Mouse (Mus musculus): ENCODE data around the gene Mapkapk2.

Mapkapk2 gene

DNA sequence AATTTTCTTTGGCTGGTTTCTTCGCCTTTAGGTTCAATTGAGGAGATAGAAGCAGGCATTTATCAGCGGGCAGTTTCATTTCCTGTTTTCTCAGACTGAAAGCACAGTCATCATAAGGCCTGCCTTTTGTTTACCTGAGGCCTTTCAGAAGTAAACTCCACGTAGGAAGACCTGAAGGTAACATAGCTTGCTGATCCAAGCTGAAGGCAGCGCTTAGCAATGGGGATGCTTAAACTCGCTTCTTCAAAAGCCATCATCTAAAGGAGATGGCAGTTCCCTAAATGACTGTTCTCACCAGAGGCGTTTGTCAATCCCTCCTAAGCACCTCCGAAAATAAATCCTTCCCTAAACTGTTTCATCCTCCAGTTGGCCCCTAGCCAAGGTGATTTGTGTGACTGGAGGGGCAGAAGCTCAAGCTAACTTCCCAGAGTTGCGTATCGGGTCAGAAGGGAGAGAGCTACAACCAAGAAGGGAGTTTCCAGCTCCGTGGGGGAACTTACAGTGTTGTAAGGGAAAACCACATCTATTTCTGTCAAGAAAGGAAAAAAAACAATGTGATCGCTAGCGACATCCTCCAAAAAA lies 13.0 kb upstream of the Mapkapk2 start:
- no peak for DNase-seq (ENCODE audit: low spot score)

DNA sequence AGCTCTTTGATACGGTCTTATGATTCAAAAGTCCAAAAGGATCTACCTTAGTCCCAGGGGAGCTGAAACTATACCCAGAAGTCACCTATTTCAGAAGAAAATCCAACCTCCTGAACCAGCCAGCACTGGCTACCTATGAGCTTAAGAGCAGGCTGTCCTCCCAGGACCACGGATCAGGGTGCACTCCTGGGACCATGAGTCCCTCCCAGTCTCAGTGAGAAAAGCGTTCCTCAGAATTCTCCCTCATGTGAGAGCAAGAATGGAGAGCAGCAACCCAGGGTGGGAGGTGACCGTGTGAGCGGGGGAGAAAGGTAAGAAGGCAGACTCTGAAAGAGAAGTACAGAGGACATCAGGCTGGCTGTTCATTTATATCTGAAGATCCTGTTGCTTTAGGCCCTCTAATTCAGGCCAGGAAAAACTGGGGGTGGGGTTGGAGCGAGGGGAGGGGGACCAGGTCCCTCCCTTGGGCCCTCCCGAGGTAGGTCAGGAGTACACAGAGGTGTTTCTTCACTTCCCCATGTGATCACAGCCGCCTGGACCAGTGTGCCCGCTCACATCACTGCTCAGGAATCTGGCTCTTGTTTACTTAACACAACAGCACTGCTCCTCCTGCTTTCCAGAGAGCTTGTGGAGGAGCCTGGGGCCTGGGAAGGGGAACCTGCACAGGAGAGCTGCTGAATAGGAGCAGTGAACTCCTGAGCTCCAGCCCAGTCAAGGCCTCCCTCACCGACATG lies 10.1 kb upstream of the Mapkapk2 start:
- DNase-seq (ENCODE audit: low spot score) = no peak

DNA sequence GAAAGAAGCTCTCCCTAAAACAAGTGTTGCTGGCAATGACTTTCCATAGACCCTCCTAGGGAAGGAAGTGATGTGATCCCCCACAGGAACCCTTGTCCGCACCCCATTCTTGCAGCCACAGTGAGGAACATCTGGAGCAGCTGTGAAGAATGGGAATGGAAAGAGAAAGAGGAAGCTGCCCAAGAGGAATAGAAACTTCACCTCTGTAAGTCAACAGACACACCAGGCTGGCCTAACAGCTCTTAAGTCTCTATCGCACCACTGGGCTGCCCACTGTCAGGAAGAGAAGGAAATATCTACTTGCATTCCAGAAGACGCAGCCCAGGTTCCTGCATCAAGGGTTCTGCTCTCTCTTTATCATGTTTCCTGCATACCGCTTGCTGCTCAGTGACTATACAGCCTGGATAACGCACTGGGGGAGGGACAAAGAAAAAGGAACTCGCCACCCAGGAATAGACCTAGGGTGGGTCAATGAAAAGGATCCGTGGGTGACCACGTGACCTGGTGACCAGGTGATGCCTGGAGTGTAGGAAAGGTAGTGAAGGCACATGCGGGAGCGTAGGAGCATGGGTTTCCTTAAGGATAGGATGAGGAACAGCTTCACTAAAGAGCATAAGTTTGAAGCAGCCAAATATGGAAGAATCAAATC lies 6.3 kb upstream of the Mapkapk2 start:
- no peak for DNase-seq (ENCODE audit: low spot score)

DNA sequence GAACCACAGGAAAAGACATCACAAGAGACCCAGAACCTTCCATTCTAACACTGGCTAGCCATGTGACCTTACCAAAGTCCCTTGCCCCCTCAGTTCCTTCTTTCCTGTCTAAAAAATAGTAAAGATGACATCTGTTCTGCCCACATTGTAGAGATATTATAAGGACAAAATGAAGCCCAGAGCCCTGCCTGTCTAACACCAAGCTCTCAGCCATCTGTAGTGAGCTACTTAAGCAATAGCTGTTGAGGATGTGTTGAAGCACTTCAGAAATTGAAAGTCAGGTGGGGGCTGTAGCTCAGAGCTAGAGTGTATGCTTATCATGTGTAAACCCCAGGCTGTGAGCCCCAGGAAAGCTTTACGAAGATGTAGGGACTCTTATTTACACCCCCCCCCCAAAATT lies 3.2 kb upstream of the Mapkapk2 start:
- no peak for DNase-seq (ENCODE audit: low spot score)

DNA sequence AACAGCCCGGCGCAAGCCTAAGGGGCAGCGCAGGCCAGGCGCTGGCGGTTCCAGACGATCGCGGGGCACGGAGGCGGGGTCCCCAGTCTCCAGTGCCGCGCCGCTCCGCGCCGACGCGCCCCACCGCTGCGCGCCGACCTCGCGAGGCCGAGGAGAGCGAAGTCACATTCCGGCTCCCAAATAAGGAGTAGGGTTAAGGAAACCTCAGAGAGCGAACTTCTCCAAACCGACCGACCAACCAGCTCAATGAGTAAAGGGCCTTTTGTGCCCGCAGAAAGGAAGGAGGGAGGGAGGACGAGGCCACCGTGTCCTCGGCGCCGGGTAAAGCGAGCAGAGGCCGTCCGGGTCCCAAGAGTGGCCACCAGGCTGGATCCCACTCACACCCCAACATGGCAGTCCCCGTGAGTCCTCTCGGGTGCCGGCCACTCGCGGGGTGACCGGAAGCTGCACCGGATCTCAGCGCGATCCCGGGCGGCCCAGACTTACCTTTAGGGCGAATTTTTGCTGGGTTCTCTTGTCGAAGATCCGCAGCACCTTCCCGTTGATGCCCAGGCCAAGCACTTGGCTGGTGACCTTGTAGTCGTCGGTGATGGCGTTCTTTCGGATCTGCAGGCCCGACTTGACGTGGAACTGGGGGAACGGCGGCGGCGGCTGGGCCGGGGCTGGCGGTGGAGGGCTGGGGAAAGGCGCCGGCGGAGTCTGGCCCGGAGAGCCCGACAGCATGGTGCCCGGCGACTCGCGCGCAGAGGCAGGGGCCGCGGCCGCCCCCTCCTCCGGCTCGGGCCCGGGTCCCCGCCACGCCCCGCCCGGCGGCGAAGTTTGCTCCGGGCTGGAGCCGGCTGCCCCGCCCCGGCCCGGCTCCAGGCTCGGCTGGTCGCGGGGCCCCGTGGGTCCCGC lies 575 bp downstream of the Mapkapk2 start:
- DNase-seq (ENCODE audit: low spot score) = no peak

DNA sequence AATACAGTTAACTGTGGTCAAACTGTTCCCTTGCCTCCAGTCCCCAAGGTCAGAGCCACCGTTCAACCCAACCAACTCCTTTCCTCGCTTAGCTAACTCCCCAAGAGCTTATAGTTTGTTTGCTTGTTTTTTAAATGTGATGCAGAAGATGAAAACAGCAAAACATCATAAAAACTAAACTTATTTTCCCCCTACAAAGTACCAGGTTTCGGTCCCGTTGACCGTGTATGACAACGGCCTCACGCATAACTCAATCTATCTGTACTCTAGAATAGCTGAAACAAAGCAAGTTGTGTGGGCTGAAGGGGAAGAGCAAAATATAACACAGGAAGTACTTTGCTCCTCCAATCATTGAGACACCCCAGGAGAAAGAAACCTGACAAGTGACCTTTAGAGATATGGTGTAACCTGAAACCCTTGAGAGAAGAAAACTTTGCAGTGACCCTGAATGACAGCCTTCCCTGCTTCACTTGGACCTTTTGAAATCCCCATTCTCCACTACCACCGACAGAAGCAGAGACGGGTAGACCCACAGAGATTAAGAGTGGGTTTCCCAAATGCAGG lies 1.4 kb downstream of the Mapkapk2 start:
- no peak for DNase-seq (ENCODE audit: low spot score)

DNA sequence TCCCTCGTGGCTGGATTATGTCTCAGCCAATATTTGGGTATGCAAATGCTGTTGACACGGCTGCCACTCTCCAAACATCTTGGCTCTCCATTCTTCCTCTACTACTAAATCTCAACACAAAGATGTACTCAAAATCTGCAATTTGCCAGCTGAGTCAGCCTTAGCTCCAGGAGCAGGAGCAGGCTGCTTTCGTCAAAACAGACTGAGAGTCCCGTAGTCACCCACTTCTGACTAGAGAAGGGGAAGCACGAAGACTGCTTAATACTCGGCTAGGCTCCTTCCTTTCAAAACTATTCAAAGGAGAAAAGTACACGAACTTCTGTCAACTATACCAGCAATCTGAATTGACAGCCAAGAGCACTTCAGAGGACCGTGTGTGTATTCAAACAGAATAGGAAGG lies 2.1 kb downstream of the Mapkapk2 start:
- DNase-seq (ENCODE audit: low spot score) = no peak

DNA sequence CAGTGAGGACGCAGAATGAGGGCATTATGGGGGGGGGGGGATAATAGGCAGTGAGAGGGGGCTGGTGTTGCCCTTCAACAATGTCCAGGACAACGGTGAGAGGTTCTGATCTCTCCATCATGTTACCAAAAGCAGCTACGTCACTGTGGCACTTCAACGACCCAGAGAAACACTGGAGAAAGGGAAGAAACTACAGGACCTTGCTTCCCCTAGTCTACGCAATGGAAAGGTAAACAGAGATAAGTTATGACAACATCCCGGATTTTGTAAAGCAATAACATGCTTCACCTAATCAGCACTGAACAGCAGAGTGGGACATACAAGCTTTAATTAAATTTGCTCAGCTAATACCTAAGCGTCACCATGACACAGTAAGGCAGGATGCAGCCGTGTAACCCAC lies 3.7 kb downstream of the Mapkapk2 start:
- no peak for DNase-seq (ENCODE audit: low spot score)

DNA sequence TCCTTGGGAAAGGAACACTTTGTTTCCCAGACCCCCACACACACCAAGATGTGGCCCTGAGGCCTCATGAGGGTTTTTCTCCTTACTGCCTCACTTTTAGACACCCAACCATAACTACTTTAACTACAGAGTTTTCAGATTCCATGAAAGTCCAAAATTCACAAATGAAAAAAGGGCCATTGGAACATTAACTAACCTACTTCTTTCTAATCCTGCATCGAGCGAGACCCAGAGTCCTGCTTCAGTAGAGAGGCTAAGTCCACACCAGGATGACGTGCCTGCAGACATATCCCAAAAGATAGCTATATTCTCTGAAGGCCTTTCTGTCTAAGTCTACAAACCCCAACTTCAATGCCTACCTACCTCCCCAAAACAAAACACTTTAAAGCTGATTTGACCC lies 4.8 kb downstream of the Mapkapk2 start:
- no peak for DNase-seq (ENCODE audit: low spot score)

DNA sequence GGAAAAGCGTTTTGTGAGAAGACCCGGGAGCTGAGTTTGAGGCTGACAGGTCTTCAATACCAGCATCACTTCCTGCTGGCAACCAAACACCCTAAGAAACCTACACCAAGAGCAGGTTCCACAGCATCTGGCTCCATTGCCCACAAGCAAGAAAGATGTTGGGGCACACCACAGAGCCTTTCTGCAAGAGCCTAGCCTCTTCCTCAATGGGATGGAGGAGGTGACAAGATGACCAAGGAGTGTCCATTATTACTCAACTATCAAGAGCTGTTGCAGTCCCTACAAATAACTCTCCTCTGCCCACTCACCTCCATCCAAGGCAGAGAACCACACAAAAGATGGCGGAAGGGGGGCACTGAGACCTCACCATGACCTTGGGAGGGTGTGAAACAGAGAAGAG lies 5.5 kb downstream of the Mapkapk2 start:
- DNase-seq (ENCODE audit: low spot score) = no peak

DNA sequence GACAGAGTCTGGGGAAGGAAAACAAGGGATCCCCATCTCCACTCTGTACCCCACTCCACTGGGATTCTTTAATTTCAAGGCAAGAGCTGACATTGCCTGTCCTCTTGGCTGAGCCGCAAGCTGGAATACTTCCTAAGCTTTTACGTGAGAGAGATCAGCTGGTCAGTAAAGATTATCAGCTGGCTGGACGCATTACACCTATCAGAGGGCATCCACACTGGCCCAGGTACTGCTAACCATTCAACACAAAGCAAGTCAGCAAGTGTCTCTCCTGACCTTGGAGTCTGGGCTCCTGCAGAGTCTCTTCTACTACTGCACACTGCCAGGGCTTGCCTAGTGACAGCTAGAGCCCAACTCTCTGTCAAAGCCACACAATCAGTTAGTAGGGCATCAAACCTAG lies 6.1 kb downstream of the Mapkapk2 start:
- no peak for DNase-seq (ENCODE audit: low spot score)

DNA sequence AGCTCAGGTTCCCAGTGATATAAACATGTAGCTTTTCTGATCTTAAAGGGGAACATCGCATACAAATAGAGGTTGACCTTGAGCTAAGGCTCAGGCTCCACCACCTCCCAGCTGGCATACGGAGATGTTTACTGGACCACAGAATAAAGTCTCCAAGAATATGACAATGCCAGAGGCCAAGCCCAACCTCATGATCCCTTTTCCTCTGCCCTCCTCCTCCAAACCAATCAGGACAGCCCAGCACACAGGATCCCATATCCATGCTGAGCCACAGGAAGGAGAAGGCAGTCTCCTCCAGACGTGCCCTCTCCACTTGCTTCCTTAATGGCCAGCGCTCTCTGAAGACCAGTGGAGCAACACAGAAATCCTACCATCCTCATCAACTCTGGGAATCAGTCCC lies 6.7 kb downstream of the Mapkapk2 start:
- DNase-seq (ENCODE audit: low spot score) = no peak

DNA sequence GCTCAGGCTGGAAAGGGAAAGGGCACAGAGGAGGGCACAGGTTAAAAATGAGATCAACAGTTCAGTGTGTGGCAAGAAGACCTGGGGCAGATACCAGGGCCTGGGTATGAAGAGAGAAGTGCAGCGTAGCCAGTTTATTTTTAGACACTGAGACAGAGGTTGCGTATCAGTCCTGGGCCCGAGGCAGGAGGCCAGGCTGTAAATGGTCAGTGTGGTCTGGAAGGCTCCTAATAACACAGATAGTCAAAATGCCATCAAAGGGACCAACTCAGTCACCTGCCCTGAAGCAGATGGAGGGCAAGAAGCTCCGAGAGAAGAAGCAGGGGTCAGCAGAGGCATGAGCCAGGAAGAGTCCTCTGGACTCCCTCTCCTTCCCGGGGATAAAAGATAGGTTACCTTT lies 7.4 kb downstream of the Mapkapk2 start:
- no peak for DNase-seq (ENCODE audit: low spot score)

DNA sequence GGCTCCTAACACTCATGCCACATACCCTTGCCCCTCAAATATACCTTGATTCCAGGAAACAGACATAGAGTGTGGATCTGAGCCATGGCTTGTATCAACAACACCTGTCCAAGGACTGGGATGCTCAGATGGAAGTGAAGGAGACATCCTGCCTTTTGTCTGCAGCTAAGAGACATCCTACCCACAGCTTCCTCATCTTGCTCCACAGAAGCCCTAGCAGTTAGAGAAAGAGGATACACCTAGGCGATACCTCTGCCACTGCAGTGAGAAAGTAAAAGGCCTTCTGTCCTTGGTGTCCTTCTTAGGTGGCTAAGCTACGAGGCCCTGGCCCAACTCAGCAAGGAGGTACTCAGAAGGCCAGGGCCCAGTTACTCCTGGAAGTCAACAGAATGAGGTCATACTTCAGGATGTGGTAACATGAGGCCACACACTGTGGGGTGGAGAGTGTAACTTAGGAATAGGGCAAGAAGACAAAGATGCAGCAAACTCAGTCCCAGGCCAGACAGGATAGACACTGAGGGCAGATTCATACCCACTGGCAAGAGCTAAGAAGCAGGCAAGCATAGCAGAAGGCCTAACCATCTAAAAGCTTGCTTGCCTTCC lies 8.0 kb downstream of the Mapkapk2 start:
- DNase-seq (ENCODE audit: low spot score) = no peak

DNA sequence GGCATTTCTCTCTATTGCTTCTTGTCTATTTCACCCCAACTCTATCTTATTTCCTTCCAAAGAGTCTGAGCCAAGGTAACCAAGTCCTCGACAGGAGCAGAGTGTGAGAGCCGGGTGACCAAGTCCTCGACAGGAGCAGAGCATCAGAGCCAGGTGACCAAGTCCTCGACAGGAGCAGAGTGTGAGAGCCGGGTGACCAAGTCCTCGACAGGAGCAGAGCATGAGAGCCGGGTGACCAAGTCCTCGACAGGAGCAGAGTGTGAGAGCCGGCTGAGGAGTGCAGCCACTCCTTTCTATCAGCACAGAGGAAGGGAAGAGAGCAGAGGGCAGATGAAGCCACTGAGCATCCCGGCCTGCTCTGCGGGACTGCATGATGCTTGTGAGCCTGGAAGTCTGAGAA lies 9.1 kb downstream of the Mapkapk2 start:
- no peak for DNase-seq (ENCODE audit: low spot score)

DNA sequence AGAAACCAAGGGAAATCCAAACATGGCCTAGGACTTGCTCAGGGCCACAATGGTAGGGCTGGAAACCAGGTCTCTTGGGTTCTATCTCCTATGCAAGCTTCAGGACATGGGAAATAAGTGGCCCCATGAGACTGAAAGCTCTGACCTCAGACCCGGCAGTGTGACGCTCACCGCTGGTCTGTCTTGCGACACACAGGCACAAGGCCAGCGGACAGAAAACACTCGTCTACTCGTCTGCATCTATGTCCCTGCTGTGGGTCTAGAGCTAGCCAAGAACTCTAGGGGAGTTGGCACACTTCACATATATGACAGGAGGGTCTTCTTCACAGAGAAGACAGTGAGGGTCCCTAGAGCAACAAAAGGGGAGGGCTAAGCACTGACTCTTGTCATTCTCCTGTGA lies 10.7 kb downstream of the Mapkapk2 start:
- DNase-seq (ENCODE audit: low spot score) = no peak

DNA sequence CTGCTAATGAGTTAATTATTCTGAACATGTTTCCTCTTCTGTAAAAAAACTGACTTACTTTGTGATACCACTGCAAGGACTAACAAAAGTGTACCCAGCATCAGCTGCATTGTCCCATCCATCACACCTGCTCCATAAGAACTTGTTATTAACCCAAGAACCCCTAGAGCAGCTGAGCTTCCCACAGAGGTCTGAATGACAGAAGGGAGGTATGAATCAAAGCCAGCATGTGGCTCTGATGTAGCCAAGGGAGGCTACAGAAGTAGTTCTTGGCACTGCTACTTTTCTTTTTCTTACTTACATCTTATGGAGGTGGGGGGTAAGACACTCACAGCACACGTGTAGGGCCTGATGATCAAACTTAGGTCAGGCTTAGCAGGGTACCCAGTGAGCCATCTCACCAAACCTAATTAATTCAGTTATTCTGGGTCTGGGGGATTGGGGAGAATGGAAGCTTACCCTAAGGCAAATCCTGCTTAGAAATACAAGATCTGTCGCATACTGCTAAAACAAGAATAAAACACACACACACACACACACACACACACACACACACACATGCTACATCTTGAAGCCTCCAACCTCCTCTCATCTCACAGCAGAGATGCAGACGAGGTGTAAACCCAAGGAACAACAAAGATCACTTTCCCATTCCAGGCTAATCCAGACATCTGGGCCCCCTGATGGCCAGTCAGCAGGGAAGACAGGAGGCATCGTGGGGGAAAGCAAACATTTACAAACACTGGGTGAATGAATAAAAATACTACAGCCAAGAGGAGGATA lies 11.5 kb downstream of the Mapkapk2 start:
- no peak for DNase-seq (ENCODE audit: low spot score)

DNA sequence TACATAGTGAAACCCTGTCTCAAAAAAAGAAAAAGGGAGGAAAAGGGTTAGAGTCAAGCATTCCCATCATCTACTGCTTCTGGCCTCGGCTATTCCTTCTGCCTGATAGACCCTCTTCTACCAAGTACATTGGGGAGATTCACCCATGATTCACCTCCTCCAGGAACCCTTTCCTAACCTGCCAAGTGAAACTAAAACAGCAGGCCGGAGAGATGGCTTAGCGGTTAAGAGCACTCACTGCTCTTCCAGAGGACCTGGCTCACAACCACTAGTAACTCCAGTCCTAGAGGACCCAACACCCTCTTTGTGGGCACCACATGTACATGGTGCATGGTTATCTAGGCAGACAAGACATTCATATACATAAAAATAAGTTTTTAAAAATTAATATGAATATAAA lies 12.4 kb downstream of the Mapkapk2 start:
- DNase-seq (ENCODE audit: low spot score) = no peak

DNA sequence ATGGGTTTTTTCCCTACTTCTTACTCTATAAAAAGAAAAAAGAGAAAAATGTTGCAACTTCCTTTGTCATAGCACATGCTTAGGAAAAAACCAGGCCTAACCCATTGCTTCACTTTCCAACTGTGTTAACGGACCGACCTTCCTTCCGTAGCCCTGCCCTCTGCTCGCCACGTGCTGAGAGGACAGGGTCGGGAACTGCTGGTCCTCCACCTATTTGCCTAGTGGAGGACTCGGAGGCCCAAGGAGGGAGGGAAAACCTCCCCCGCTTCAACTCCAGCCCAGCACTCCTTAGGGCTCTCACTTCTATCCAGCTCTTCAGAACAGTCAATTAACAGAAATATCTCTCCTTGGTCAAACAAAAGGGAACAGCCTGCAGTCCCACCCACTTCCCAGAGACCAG lies 13.3 kb downstream of the Mapkapk2 start:
- peak; percentile 49 for DNase-seq (ENCODE audit: low spot score)

DNA sequence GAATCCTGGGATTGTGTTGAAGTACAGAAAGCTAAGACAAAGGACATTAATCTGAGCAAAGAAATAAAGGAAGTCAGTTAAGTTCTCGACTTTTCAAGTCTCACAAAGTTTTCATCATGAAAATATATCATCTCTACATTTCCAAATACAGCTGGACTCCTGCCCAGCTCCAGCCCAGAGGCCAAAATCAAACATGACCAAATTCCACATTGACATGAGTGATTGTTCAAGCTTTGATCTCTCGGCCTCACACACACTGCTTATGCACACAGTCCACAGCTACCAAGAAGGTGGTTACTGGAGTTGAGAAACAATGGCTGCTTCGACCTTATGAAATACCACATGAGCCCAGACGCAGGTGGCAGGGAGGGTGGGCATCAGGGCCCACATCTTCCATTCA lies 14.0 kb downstream of the Mapkapk2 start:
- no peak for DNase-seq (ENCODE audit: low spot score)

DNA sequence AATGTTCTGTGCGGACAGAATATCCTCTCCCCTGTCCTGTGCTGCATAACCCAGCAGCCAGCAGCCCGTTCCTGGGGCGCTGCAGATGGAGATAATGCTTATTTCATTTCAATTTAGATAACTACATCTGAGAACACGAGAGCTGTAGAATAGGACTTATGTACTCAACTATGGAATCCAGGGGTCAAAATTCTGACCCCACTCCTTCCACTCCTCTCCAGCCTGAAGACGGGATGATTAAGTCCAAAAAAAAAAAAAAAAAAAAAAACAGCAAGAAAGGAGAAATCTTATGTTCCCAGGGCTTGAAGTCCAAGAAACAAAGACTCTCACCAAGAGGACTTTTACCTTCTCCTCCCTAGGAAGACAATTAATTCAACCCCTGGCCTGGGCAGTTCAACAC lies 14.5 kb downstream of the Mapkapk2 start:
- DNase-seq (ENCODE audit: low spot score) = no peak

Data from ovary, adult 18-20 months (tissue).